Mouse (Mus musculus): ENCODE data around the gene Smc6.

GRCm38 (mm10) chr12:11226529-11227268, 39.0 kb upstream of the Smc6 start:
- TF ChIP-seq EP300 (IDR thresholded peaks at IDR 0.05; ENCODE audit: low read depth) (no peak), CTCF (IDR thresholded peaks at IDR 0.05; ENCODE audit: low read depth) (no peak)

Measured in liver, postnatal 0 days (tissue).